Mouse (Mus musculus) retina, embryonic 14.5 days (tissue): ENCODE results near the gene Htra1.

ENCODE experiments used
- DNase-seq: peaks from one replicate; pipeline ENCODE4 v3.0.0-alpha.2; 2015; ENCODE audit warnings: low spot score

Htra1 gene

GRCm38 (mm10) chr7:130935421-130935792, 504 bp upstream of the Htra1 start:
- DNase-seq = no peak

GRCm38 (mm10) chr7:130936472-130936951, 601 bp downstream of the Htra1 start:
- DNase-seq = peak; percentile 30

GRCm38 (mm10) chr7:130937266-130937841, 1.4 kb downstream of the Htra1 start:
- DNase-seq = no peak

GRCm38 (mm10) chr7:130938005-130938404, 2.1 kb downstream of the Htra1 start:
- no peak for DNase-seq

- no peak for DNase-seq
These were observed 3.0 kb downstream of the Htra1 start for GRCm38 (mm10) chr7:130938896-130939295.

GRCm38 (mm10) chr7:130940733-130941132, 4.8 kb downstream of the Htra1 start:
- DNase-seq = no peak

GRCm38 (mm10) chr7:130943280-130943895, 7.5 kb downstream of the Htra1 start:
- no peak for DNase-seq

GRCm38 (mm10) chr7:130944766-130945475, 9.0 kb downstream of the Htra1 start:
- no peak for DNase-seq

GRCm38 (mm10) chr7:130945730-130946129, 9.8 kb downstream of the Htra1 start:
- DNase-seq = no peak

GRCm38 (mm10) chr7:130946303-130946702, 10.4 kb downstream of the Htra1 start:
- DNase-seq = no peak

- no peak for DNase-seq
These were observed 12.8 kb downstream of the Htra1 start for GRCm38 (mm10) chr7:130948563-130949208.

- DNase-seq = no peak
These were observed 13.4 kb downstream of the Htra1 start for GRCm38 (mm10) chr7:130949331-130949751.

GRCm38 (mm10) chr7:130950482-130950881, 14.6 kb downstream of the Htra1 start:
- no peak for DNase-seq

- no peak for DNase-seq
These were observed 15.1 kb downstream of the Htra1 start for GRCm38 (mm10) chr7:130951004-130951403.

GRCm38 (mm10) chr7:130953376-130953775, 17.5 kb downstream of the Htra1 start:
- no peak for DNase-seq

- no peak for DNase-seq
These were observed 18.3 kb downstream of the Htra1 start for GRCm38 (mm10) chr7:130954177-130954601.

GRCm38 (mm10) chr7:130958551-130958950, 22.6 kb downstream of the Htra1 start:
- DNase-seq = peak; percentile 36

GRCm38 (mm10) chr7:130959868-130960267, 24.0 kb downstream of the Htra1 start:
- no peak for DNase-seq

GRCm38 (mm10) chr7:130961429-130961828, 25.5 kb downstream of the Htra1 start:
- DNase-seq = no peak

GRCm38 (mm10) chr7:130964686-130965085, 28.8 kb downstream of the Htra1 start:
- DNase-seq = no peak

GRCm38 (mm10) chr7:130965396-130965795, 29.5 kb downstream of the Htra1 start:
- no peak for DNase-seq

- no peak for DNase-seq
These were observed 30.0 kb downstream of the Htra1 start for GRCm38 (mm10) chr7:130965909-130966365.

GRCm38 (mm10) chr7:130966451-130966850, 30.5 kb downstream of the Htra1 start:
- no peak for DNase-seq
